In genomic region chr11:106648347-106648746, GRCm38 (mm10) we compare ENCODE assay signal across 9 mouse cellular contexts. TPM values are rescaled to one million over a fixed set of nuclear protein-coding genes. Genes with fewer than 3 reads are reported as not detected.
DNase-seq lines count a peak whose midpoint lies in the region; ATAC-seq lines count a peak whose summit lies in the region.
"Had no signal": no experiment of that assay in that cellular context is flagged by ENCODE, and none has a peak within 500 bp of the region (broad histone marks: within the 10 kb centered on the region; RNA-seq: fewer than 3 reads in every experiment).

No protein-coding gene starts in this region.

- no peaks in the 10 kb centered on the region for H3K9me3 ChIP-seq in forebrain, embryonic 13.5 days (replicated peaks)
- no peaks in the 10 kb centered on the region for H3K9me3 ChIP-seq in forebrain, embryonic 15.5 days
- H3K9me3 ChIP-seq: neural tube, embryonic 12.5 days had no signal

- H3K9ac ChIP-seq in forebrain, embryonic 13.5 days = no peak overlapping the region
- no peak overlapping the region for H3K9ac ChIP-seq in forebrain, embryonic 15.5 days (replicated peaks)
- H3K9ac ChIP-seq: neural tube, embryonic 12.5 days had no signal

- DNase-seq in ZHBTc4 (ENCODE audit: low read depth, low spot score) = peak; percentile 86
- DNase-seq in cerebellum, postnatal 25 days = peak; percentile 80 to 86
- peak; percentile 53 to 80 for DNase-seq in heart, adult 9 months (ENCODE audit: low spot score in 2 of 2)
- peak; percentile 76 to 77 for DNase-seq in layer of hippocampus, postnatal 10 days (ENCODE audit: low spot score in 2 of 2)
- peak; percentile 67 to 86 for DNase-seq in lung, postnatal 4 days
- peak; percentile 63 to 81 for DNase-seq in spleen, adult 18-20 months

- H3K36me3 ChIP-seq in forebrain, embryonic 13.5 days (ENCODE audit: poor library complexity, severe bottlenecking) = no peaks in the 10 kb centered on the region
- H3K36me3 ChIP-seq in forebrain, embryonic 15.5 days = no peaks in the 10 kb centered on the region
- H3K36me3 ChIP-seq: neural tube, embryonic 12.5 days had no signal

- H3K27me3 ChIP-seq in forebrain, embryonic 13.5 days = no peaks in the 10 kb centered on the region
- no peaks in the 10 kb centered on the region for H3K27me3 ChIP-seq in forebrain, embryonic 15.5 days
- H3K27me3 ChIP-seq: neural tube, embryonic 12.5 days had no signal

- H3K27ac ChIP-seq in forebrain, embryonic 13.5 days = no peak overlapping the region
- no peak overlapping the region for H3K27ac ChIP-seq in forebrain, embryonic 15.5 days (replicated peaks)
- H3K27ac ChIP-seq: neural tube, embryonic 12.5 days had no signal

- WGBS in forebrain, embryonic 13.5 days = 25% methylated on average over 13 of the region's 13 CpGs
- 22% methylated on average over 13 of the region's 13 CpGs for WGBS in forebrain, embryonic 15.5 days

- H3K4me2 ChIP-seq in forebrain, embryonic 13.5 days = no peak overlapping the region
- H3K4me2 ChIP-seq in forebrain, embryonic 15.5 days (replicated peaks) = no peak overlapping the region
- H3K4me2 ChIP-seq: neural tube, embryonic 12.5 days had no signal

- ATAC-seq in forebrain, embryonic 13.5 days = 0 out of 2 replicates have a peak, but pooled peaks have one; percentile 30
- no peak for ATAC-seq in forebrain, embryonic 15.5 days (replicated peaks)

- H3K4me1 ChIP-seq in forebrain, embryonic 13.5 days = no peaks in the 10 kb centered on the region
- no peaks in the 10 kb centered on the region for H3K4me1 ChIP-seq in forebrain, embryonic 15.5 days
- H3K4me1 ChIP-seq: neural tube, embryonic 12.5 days had no signal

- no peak overlapping the region for H3K4me3 ChIP-seq in forebrain, embryonic 13.5 days
- H3K4me3 ChIP-seq in forebrain, embryonic 15.5 days = no peak overlapping the region
- H3K4me3 ChIP-seq: neural tube, embryonic 12.5 days had no signal

RNA-seq across cellular contexts. Expression of gene Tex2, which starts 35.1 kb away (rescaled TPM):
- polyA plus RNA-seq in forebrain, embryonic 13.5 days (2015; fragmentation: Nextera tagmentation; extraction: Ambion mirVana) = 9.6 and 10.7 TPM in 2 replicates
- polyA plus RNA-seq in forebrain, embryonic 15.5 days (2015; fragmentation: Nextera tagmentation; extraction: Ambion mirVana) = 14.0 and 15.2 TPM in 2 replicates
- 10 to 100 TPM; 96.1 to 98.4 TPM for total RNA-seq in layer of hippocampus, postnatal 10 days (2021)
